Mouse (Mus musculus) mouse embryonic stem cell (cell line): Measurements from ENCODE around the gene Plac9a.
"Not testable (repeated sequence)": the region's sequence is repeated elsewhere in the genome, so short reads cannot be mapped to it uniquely, and the experiment has no call there.

Source experiments
- in situ Hi-C, 2 experiments: fragments of 300-500 bp; cut with MboI; formaldehyde crosslinking; loops; 1 replicate in 1 of 2; 3 replicates in 1 of 2; pipeline ENCODE4 v1.14.3; 2019 to 2020; ENCODE audit warnings: low sequenced_read_pairs in 2 of 2, low pct_unique_long_range_greater_than_20kb in 1 of 2, mixed read lengths in 1 of 2; ENCODE audit not compliant: unreplicated experiment in 1 of 2

Plac9a gene

GRCm38 (mm10) chr14:25903000-25903399 lies at the start of gene Plac9a:
TSS of gene Plac9a (minus strand) at chr14:25903100.
- in situ Hi-C loops = not testable (repeated sequence)

GRCm38 (mm10) chr14:25938004-25938403 lies 35.1 kb upstream of the Plac9a start, which contains the start of gene Cphx1:
TSS of gene Cphx1 (plus strand) at chr14:25938304.
- in situ Hi-C loops = not testable (repeated sequence)

GRCm38 (mm10) chr14:25936867-25937630 lies 34.1 kb upstream of the Plac9a start:
- in situ Hi-C loops = not testable (repeated sequence)

GRCm38 (mm10) chr14:25927562-25927881 lies 24.6 kb upstream of the Plac9a start, which contains the start of gene Tmem254a:
TSS of gene Tmem254a (minus strand) at chr14:25927672.
- in situ Hi-C loops = not testable (repeated sequence)

GRCm38 (mm10) chr14:25926814-25927561 lies 24.1 kb upstream of the Plac9a start:
- in situ Hi-C loops = not testable (repeated sequence)

- in situ Hi-C loops = not testable (repeated sequence)
Observed at GRCm38 (mm10) chr14:25918427-25919170, 15.7 kb upstream of the Plac9a start.

- in situ Hi-C loops = not testable (repeated sequence)
Observed at GRCm38 (mm10) chr14:25908976-25909375, 6.1 kb upstream of the Plac9a start.

GRCm38 (mm10) chr14:25907272-25907671 lies 4.4 kb upstream of the Plac9a start:
- in situ Hi-C loops = not testable (repeated sequence)

GRCm38 (mm10) chr14:25905243-25905642 lies 2.3 kb upstream of the Plac9a start:
- in situ Hi-C loops = not testable (repeated sequence)

GRCm38 (mm10) chr14:25895686-25896085 lies 7.2 kb downstream of the Plac9a start:
- in situ Hi-C loops = not testable (repeated sequence)

- in situ Hi-C loops = not testable (repeated sequence)
Observed at GRCm38 (mm10) chr14:25894566-25894965, 8.3 kb downstream of the Plac9a start.

GRCm38 (mm10) chr14:25885886-25886285 lies 17.0 kb downstream of the Plac9a start:
- in situ Hi-C loops = not testable (repeated sequence)

GRCm38 (mm10) chr14:25881769-25882168 lies 21.1 kb downstream of the Plac9a start:
- in situ Hi-C loops = not testable (repeated sequence)

GRCm38 (mm10) chr14:25876640-25877039 lies 26.3 kb downstream of the Plac9a start:
- in situ Hi-C loops = not testable (repeated sequence)

GRCm38 (mm10) chr14:25872461-25873415 lies 30.2 kb downstream of the Plac9a start:
- in situ Hi-C loops = no loop called here

- in situ Hi-C loops = no loop called here
Observed at GRCm38 (mm10) chr14:25869135-25869878, 33.6 kb downstream of the Plac9a start.

- in situ Hi-C loops = no loop called here
Observed at GRCm38 (mm10) chr14:25868706-25869105, 34.2 kb downstream of the Plac9a start.
